16 mouse cellular contexts compared by ENCODE assay signal in the genomic region with DNA sequence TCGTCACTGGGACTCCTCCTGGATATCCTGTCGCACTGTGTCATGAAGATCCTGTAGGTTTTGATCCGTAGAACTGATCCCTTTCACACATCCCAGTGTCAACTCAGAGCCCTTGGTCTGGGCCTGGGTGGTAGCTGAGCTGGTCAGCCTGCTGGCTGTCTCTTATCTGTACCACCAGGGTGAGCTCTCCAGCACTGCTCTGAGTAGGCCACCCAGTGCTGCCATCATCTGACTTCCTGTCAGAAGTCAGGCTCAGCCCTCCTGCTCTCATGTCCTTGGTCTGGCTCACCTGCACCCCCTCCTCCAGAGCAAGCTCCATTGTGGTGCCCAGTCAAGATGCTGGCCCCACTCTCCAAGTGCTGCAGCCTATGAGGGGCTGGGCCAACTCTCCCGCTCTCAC. TPM values are rescaled to one million over a fixed set of nuclear protein-coding genes. Genes with fewer than 3 reads are reported as not detected.
DNase-seq lines count a peak whose midpoint lies in the region; ATAC-seq and TF ChIP-seq lines count a peak whose summit lies in the region.
"Had no signal": no experiment of that assay in that cellular context is flagged by ENCODE, and none has a peak within 500 bp of the region (broad histone marks: within the 10 kb centered on the region; RNA-seq: fewer than 3 reads in every experiment).

No protein-coding gene starts in this region.

- no peaks in the 10 kb centered on the region for H3K36me3 ChIP-seq in forebrain, postnatal 0 days (ENCODE audit: insufficient read depth)
- no peaks in the 10 kb centered on the region for H3K36me3 ChIP-seq in forebrain, embryonic 15.5 days
- no peaks in the 10 kb centered on the region for H3K36me3 ChIP-seq in liver, embryonic 14.5 days (replicated peaks; ENCODE audit: control insufficient read depth, insufficient read depth, low read depth)
- no peaks in the 10 kb centered on the region for H3K36me3 ChIP-seq in spleen, adult 2 months (ENCODE audit: control insufficient read depth, insufficient read depth, low read length)

- no peaks in the 10 kb centered on the region for H3K27me3 ChIP-seq in forebrain, postnatal 0 days (ENCODE audit: insufficient read depth, low read length)
- H3K27me3 ChIP-seq in forebrain, embryonic 15.5 days: no peaks in the 10 kb centered on the region
- no peaks in the 10 kb centered on the region for H3K27me3 ChIP-seq in liver, embryonic 14.5 days (ENCODE audit: control insufficient read depth, insufficient read depth, low read length)
- no peaks in the 10 kb centered on the region for H3K27me3 ChIP-seq in spleen, adult 2 months (ENCODE audit: control insufficient read depth, insufficient read depth, low read length)
- H3K27me3 ChIP-seq: embryonic facial prominence, embryonic 13.5 days; forebrain, embryonic 12.5 days had no signal

- no peak overlapping the region for H3K9ac ChIP-seq in forebrain, postnatal 0 days
- H3K9ac ChIP-seq in forebrain, embryonic 15.5 days (replicated peaks): no peak overlapping the region
- no peak overlapping the region for H3K9ac ChIP-seq in liver, embryonic 14.5 days (replicated peaks)
- H3K9ac ChIP-seq: embryonic facial prominence, embryonic 13.5 days; forebrain, embryonic 12.5 days had no signal

- no peak overlapping the region for H3K27ac ChIP-seq in forebrain, postnatal 0 days (ENCODE audit: low read depth, low read length)
- H3K27ac ChIP-seq in forebrain, embryonic 15.5 days (replicated peaks): no peak overlapping the region
- H3K27ac ChIP-seq in liver, embryonic 14.5 days: no peak overlapping the region
- H3K27ac ChIP-seq in spleen, adult 2 months (ENCODE audit: insufficient read depth, low read length): no peak overlapping the region
- H3K27ac ChIP-seq: embryonic facial prominence, embryonic 13.5 days; forebrain, embryonic 12.5 days; macrophage had no signal

- no peak overlapping the region for H3K4me3 ChIP-seq in forebrain, postnatal 0 days (ENCODE audit: low read depth, low read length)
- no peak overlapping the region for H3K4me3 ChIP-seq in forebrain, embryonic 15.5 days
- no peak overlapping the region for H3K4me3 ChIP-seq in liver, embryonic 14.5 days (ENCODE audit: insufficient read depth in 1 of 2, low read depth in 2 of 2, low read length in 2 of 2)
- no peak overlapping the region for H3K4me3 ChIP-seq in spleen, adult 2 months (ENCODE audit: extremely low read depth, insufficient read depth, insufficient read length)
- H3K4me3 ChIP-seq: embryonic facial prominence, embryonic 13.5 days; forebrain, embryonic 12.5 days had no signal

- no peak for ATAC-seq in forebrain, postnatal 0 days
- no peak for ATAC-seq in forebrain, embryonic 15.5 days (replicated peaks)
- ATAC-seq in liver, embryonic 14.5 days (ENCODE audit: insufficient read depth): no peak
- peak; percentile 62 for ATAC-seq in megakaryocyte progenitor cell, adult 5-6 weeks (replicated peaks; ENCODE audit: poor library complexity)
- ATAC-seq: activated CD4-positive, CD25-positive, alpha-beta regulatory T cell, adult 4 months had no signal

- no peaks in the 10 kb centered on the region for H3K9me3 ChIP-seq in forebrain, postnatal 0 days (ENCODE audit: low read length)
- H3K9me3 ChIP-seq in forebrain, embryonic 15.5 days: no peaks in the 10 kb centered on the region
- no peaks in the 10 kb centered on the region for H3K9me3 ChIP-seq in liver, embryonic 14.5 days (ENCODE audit: control insufficient read depth, low read length)
- H3K9me3 ChIP-seq: embryonic facial prominence, embryonic 13.5 days; forebrain, embryonic 12.5 days had no signal

- no peak for TF ChIP-seq EP300 in liver, embryonic 14.5 days (IDR thresholded peaks at IDR 0.05; ENCODE audit: low read depth)

- H3K4me2 ChIP-seq in forebrain, postnatal 0 days (ENCODE audit: low read depth): no peak overlapping the region
- H3K4me2 ChIP-seq in forebrain, embryonic 15.5 days (replicated peaks): no peak overlapping the region
- no peak overlapping the region for H3K4me2 ChIP-seq in liver, embryonic 14.5 days (ENCODE audit: low read depth)
- H3K4me2 ChIP-seq: embryonic facial prominence, embryonic 13.5 days; forebrain, embryonic 12.5 days; heart, embryonic 11.5 days had no signal

- peak; percentile 37 for TF ChIP-seq CTCF in forebrain, postnatal 0 days (IDR thresholded peaks at IDR 0.05; ENCODE audit: low read depth)
- TF ChIP-seq CTCF in liver, embryonic 14.5 days (IDR thresholded peaks at IDR 0.05; ENCODE audit: low read depth): peak; percentile 39
- TF ChIP-seq CTCF in spleen, adult 2 months (IDR thresholded peaks at IDR 0.05; ENCODE audit: extremely low read depth, insufficient read depth, insufficient read length, insufficient replicate concordance): 0 out of 2 replicates have a peak, but pooled peaks have one; percentile 4

- DNase-seq in forebrain, postnatal 0 days: no peak
- no peak for DNase-seq in liver, embryonic 14.5 days (ENCODE audit: low read depth in 3 of 3, low spot score in 3 of 3)
- no peak for DNase-seq in liver
- peak in 1 of 2 experiments; percentile 9 for DNase-seq in spleen, adult 2 months (ENCODE audit: low read depth in 1 of 2, low spot score in 2 of 2)
- DNase-seq in spleen, postnatal 10 days (ENCODE audit: low spot score in 2 of 2): no peak
- no peak for DNase-seq in cerebellum, adult 11-12 months
- DNase-seq: adrenal gland, postnatal 36 days; kidney, adult 8-10 months; right cerebral cortex, postnatal 14 days had no signal

- WGBS in forebrain, postnatal 0 days: 89% methylated on average over 4 of the region's 4 CpGs
- WGBS in forebrain, embryonic 15.5 days: 91% methylated on average over 4 of the region's 4 CpGs
- WGBS in liver, embryonic 14.5 days (ENCODE audit: insufficient replicate concordance): 54% methylated on average over 4 of the region's 4 CpGs
- 89% methylated on average over 4 of the region's 4 CpGs for WGBS in spleen, adult 2 months

- no peak for TF ChIP-seq POLR2A in spleen, adult 2 months (IDR thresholded peaks at IDR 0.05; ENCODE audit: low read depth, low read length)

- no peaks in the 10 kb centered on the region for H3K4me1 ChIP-seq in forebrain, postnatal 0 days (ENCODE audit: insufficient read depth)
- peaks cover 8% of the 10 kb centered on the region for H3K4me1 ChIP-seq in forebrain, embryonic 15.5 days
- H3K4me1 ChIP-seq in liver, embryonic 14.5 days (replicated peaks; ENCODE audit: control insufficient read depth in 2 of 2, insufficient read depth in 2 of 2, low read length in 1 of 2): 0 out of 4 replicates have a peak, but pooled peaks cover 0 to 7% of the 10 kb centered on the region in 2 experiments
- no peaks in the 10 kb centered on the region for H3K4me1 ChIP-seq in spleen, adult 2 months (ENCODE audit: control insufficient read depth, insufficient read depth, insufficient read length)
- H3K4me1 ChIP-seq: forebrain, embryonic 12.5 days had no signal

RNA-seq across cellular contexts. Expression of a gene that starts 18.8 kb away (rescaled TPM):
- 18.8 and 22.8 TPM in 2 replicates for total RNA-seq in forebrain, postnatal 0 days (2014; rRNA removed)
- polyA plus RNA-seq in forebrain, postnatal 0 days (2015; fragmentation: Nextera tagmentation; extraction: Ambion mirVana): 30.5 and 33.6 TPM in 2 replicates
- 36.6 and 40.8 TPM in 2 replicates for polyA plus RNA-seq in forebrain, embryonic 15.5 days (2015; fragmentation: Nextera tagmentation; extraction: Ambion mirVana)
- 0.97 and 1.1 TPM in 2 replicates for polyA plus RNA-seq in liver, embryonic 14.5 days (2012; rRNA removed)
- polyA plus RNA-seq in liver, embryonic 14.5 days (2014; fragmentation: Nextera tagmentation; extraction: Ambion mirVana): 0.96 and 1.1 TPM in 2 replicates
- polyA plus RNA-seq in spleen, adult 2 months (2012; rRNA removed): 9.3 and 13.4 TPM in 2 replicates
- not detected in 2 replicates for total RNA-seq in megakaryocyte progenitor cell, adult 5-6 weeks (2015)
- 0.17 and 0.54 TPM in 2 replicates for total RNA-seq in megakaryocyte progenitor cell, adult 5-6 weeks (2017)
- polyA plus RNA-seq: activated CD4-positive, CD25-positive, alpha-beta regulatory T cell, adult 4 months; macrophage had no signal
